Mouse (Mus musculus): ENCODE measurements around the gene Taok2.

Gene Taok2

DNA sequence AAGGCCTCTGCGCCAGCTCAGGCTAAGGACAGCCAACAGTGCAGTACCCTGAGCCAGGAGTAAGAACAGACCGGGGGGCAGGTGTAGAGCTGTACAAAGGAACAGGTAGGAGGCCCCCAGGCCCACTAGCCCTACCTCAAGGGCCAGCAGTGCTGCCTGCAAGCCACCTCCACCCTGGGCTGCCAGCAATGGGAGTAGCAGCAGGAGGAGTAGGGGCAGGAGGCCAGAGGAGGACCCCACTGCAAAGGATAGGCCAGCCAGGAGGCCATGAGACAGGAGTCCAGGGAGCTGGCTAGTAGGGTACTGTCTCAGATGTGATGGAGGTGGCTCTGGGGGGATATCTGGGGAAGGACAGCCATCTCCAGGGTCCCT, 14.0 kb downstream of the Taok2 start:
- DNase-seq (ENCODE audit: extremely low spot score, low read depth, low spot score): no peak

- DNase-seq (ENCODE audit: extremely low spot score, low read depth, low spot score): no peak
Measured at GRCm38 (mm10) chr7:126869780-126870519, 14.6 kb downstream of the Taok2 start.

GRCm38 (mm10) chr7:126868003-126868402, 16.5 kb downstream of the Taok2 start:
- no peak for DNase-seq (ENCODE audit: extremely low spot score, low read depth, low spot score)

DNA sequence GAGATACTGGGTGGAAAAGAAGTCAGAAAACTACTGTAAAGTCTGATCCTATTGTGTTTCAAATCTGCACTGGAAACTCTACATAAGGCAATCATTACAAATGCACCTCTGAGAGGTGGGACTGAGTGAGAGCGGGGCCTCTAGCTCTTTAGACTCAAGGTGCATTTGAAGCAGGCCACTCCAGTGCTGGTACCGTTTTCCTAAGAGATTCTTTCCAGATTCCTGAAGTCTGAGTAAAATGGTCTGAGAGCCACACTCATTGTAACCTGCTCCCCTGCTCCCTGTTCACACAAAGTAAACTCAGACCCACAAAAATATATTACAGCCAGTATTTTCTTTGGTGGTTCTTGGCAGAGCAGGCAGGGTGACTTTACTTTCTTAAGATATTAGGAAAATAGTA, 17.0 kb downstream of the Taok2 start:
- DNase-seq (ENCODE audit: extremely low spot score, low read depth, low spot score): no peak

DNA sequence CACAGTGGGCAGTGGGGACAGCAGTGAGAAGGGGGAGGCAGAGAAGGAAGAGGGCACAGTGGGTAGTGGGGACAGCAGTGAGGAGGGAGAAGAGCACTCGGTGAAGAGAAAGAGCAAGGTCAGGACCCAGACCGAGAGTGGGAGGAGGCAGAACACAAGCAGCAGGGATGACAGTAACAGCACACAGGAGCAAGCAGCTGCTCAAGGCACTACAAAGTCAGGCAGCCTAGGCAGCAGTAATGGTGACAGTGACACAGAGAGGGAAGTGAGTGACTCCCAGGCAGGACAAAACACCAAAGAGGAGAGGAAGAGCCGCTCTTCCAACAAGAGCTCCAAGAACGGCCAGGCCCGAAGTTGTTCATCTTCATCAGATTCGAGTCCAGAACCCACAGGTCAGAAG, 20.7 kb downstream of the Taok2 start:
- no peak for DNase-seq (ENCODE audit: extremely low spot score, low read depth, low spot score)

GRCm38 (mm10) chr7:126862147-126862784, 22.2 kb downstream of the Taok2 start, which contains the start of gene Ino80e:
Ino80e (minus strand) TSS chr7:126862377.
- peak; percentile 96 for DNase-seq (ENCODE audit: extremely low spot score, low read depth, low spot score)

- DNase-seq (ENCODE audit: extremely low spot score, low read depth, low spot score): peak; percentile 83
Measured at GRCm38 (mm10) chr7:126861429-126862130, 22.9 kb downstream of the Taok2 start, which contains the start of gene Hirip3. Hirip3 (plus strand) TSS chr7:126861972.

- no peak for DNase-seq (ENCODE audit: extremely low spot score, low read depth, low spot score)
Measured at GRCm38 (mm10) chr7:126860987-126861386, 23.5 kb downstream of the Taok2 start.

DNA sequence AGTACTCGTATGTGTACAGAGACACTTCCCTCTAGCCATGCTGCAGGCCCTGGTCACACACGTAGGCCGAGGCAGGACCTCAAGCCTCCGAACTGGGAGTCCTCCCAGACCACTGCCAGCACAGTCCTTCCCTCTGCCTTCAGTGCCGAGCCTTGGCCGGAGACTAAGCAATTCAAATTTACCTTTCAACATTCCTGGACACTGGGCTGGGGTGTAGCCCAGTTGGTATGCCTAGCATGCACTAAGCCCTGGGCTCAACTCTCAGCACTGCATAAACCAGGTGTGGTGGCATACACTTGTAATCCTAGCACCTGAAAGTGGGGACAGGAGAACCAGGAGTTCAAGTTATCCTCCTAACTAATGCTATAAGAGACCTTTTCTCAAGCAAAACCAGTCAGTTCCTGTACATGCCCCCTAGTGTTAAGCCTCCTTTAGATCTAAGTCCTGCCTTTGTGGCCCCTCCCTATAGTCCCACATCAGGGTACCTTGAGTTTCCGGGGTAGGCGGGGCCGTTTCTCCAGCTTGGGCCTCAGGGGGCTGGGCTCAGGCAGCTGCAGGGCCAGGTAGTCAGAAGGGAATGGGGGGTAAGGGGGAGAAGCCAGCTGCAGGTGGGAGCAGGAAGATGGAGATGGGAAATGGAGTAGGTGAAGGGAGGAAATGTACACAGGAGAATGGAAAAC, 27.6 kb downstream of the Taok2 start:
- no peak for DNase-seq (ENCODE audit: extremely low spot score, low read depth, low spot score)

GRCm38 (mm10) chr7:126855641-126856040, 28.9 kb downstream of the Taok2 start:
- DNase-seq (ENCODE audit: extremely low spot score, low read depth, low spot score): no peak

- no peak for DNase-seq (ENCODE audit: extremely low spot score, low read depth, low spot score)
Measured at GRCm38 (mm10) chr7:126853454-126853853, 31.0 kb downstream of the Taok2 start.

DNA sequence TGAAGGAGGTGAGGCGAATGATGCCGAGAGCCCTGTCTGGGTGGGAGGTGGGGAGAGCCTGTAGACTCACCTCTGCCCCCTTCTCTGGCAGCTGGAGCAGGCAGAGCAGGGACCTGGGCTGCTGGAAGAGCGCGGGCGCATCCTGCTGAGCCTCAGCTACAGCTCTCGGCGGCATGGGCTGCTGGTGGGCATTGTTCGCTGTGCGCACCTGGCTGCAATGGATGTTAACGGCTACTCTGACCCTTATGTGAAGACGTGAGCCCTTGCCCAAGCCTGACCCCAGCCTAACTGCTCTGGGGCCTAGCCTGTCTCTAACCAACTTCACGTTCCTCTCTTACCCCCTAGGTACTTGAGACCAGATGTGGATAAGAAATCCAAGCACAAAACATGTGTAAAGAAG, 33.3 kb downstream of the Taok2 start:
- no peak for DNase-seq (ENCODE audit: extremely low spot score, low read depth, low spot score)

- no peak for DNase-seq (ENCODE audit: extremely low spot score, low read depth, low spot score)
Measured at GRCm38 (mm10) chr7:126850161-126850560, 34.3 kb downstream of the Taok2 start.

- DNase-seq (ENCODE audit: extremely low spot score, low read depth, low spot score): no peak
Measured at GRCm38 (mm10) chr7:126848794-126849193, 35.7 kb downstream of the Taok2 start.

- DNase-seq (ENCODE audit: extremely low spot score, low read depth, low spot score): no peak
Measured at GRCm38 (mm10) chr7:126847421-126848398, 36.8 kb downstream of the Taok2 start.

DNA sequence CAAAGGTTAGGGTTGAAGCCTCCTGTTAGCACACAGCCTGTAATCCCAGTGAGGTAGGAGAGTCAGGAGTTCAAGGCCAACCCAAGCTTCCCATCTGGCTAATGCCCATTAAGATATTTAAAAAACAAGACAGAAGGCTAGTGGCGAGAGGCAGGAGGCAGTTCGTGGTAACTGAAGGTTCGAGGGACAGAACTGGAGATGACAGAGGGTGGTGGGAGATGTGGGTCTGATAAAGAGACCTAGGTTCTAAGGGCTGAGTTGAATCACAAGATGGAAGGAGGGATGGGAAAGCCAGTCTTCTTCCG, 37.4 kb downstream of the Taok2 start, which contains the start of gene Doc2a:
Gene Doc2a, plus strand, starts transcription at position 301 of the 305 bp plus-strand sequence.
- DNase-seq (ENCODE audit: extremely low spot score, low read depth, low spot score): no peak

DNA sequence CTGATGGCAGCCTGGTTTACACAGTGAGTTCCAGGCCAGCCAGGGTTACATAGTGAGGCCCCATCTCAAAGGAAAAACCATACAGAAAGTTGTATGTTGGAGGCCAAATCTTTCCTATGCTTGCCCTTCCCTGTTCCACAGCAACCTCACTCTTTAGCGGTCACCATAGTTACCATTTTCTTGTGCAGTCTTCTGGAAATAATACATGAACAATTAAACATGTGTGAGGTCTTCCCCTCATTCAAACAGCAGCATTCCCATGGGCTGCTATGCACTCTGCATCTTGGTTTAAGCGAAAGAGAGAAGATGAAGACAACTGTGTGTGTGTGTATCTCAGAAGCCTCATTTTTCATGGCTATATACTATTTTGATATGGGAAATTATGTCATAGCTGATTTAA, 39.0 kb downstream of the Taok2 start:
- no peak for DNase-seq (ENCODE audit: extremely low spot score, low read depth, low spot score)

GRCm38 (mm10) chr7:126843276-126843675, 41.2 kb downstream of the Taok2 start:
- no peak for DNase-seq (ENCODE audit: extremely low spot score, low read depth, low spot score)

DNA sequence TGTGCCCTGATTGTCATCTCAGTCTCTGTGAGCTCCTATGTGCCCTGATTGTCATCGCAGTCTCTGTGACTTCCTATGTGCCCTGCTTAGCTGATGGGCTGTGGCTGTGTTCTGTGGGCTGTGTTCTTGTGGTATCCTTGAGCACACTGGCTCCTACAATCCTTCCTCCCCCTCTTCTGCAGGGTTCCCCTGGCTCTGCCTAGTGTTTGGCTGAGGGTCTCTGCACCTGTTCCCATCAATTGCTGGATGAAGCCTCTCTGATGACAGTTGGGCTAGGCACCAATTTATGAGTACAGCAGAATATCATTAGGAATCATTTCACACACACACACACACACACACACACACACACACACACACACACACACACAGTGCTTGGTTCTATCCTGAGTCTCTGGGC, 51.2 kb downstream of the Taok2 start:
- DNase-seq (ENCODE audit: extremely low spot score, low read depth, low spot score): no peak

- DNase-seq (ENCODE audit: extremely low spot score, low read depth, low spot score): peak; percentile 57
Measured at GRCm38 (mm10) chr7:126832036-126832598, 52.4 kb downstream of the Taok2 start.
